Mouse (Mus musculus): Measurements from ENCODE around the gene Abl2. TPM values are rescaled to one million over a fixed set of nuclear protein-coding genes. Genes with fewer than 3 reads are reported as not detected.

Gene Abl2
- polyA plus RNA-seq, 1 experiment from 2014 or later, result 2.7 TPM

- 80% methylated on average over 6 of the region's 6 CpGs for whole genome bisulfite sequencing
Measured at GRCm38 (mm10) chr1:156537701-156538100, 20.9 kb upstream of the Abl2 start.

GRCm38 (mm10) chr1:156538382-156538781 lies 20.2 kb upstream of the Abl2 start:
- 73% methylated on average over 3 of the region's 3 CpGs for WGBS
- ATAC-seq, result no peak
- no peaks in the 10 kb centered on the region for H3K4me1 ChIP-seq (ENCODE audit: control insufficient read depth, insufficient read depth, low read length)

More at GRCm38 (mm10) chr1:156537701-156538100, 20.9 kb upstream of the Abl2 start:
- Histone ChIP-seq H3K9me3 (ENCODE audit: control insufficient read depth, low read length) (no peaks in the 10 kb centered on the region), H3K4me2 (ENCODE audit: low read depth, low read length) (no peak overlapping the region), H3K4me1 (ENCODE audit: control insufficient read depth, insufficient read depth, low read length) (no peaks in the 10 kb centered on the region), H3K4me3 (ENCODE audit: low read length) (no peak overlapping the region), H3K9ac (ENCODE audit: low read depth, low read length) (no peak overlapping the region), H3K27ac (ENCODE audit: low read length) (no peak overlapping the region), H3K27me3 (replicated peaks; ENCODE audit: control insufficient read depth, insufficient read depth, low read length) (no peaks in the 10 kb centered on the region), H3K36me3 (ENCODE audit: control insufficient read depth, insufficient read depth, low read length) (no peaks in the 10 kb centered on the region)
- no peak for ATAC-seq

GRCm38 (mm10) chr1:156539787-156540560 lies 18.6 kb upstream of the Abl2 start:
- WGBS, result 43% methylated on average over 4 of the region's 4 CpGs
- Histone ChIP-seq H3K27me3 (replicated peaks; ENCODE audit: control insufficient read depth, insufficient read depth, low read length) (no peaks in the 10 kb centered on the region), H3K4me1 (ENCODE audit: control insufficient read depth, insufficient read depth, low read length) (peaks cover 5% of the 10 kb centered on the region; the same call in 1 of the 2 replicates), H3K9me3 (ENCODE audit: control insufficient read depth, low read length) (no peaks in the 10 kb centered on the region), H3K36me3 (ENCODE audit: control insufficient read depth, insufficient read depth, low read length) (no peaks in the 10 kb centered on the region), H3K4me2 (ENCODE audit: low read depth, low read length) (no peak overlapping the region), H3K9ac (ENCODE audit: low read depth, low read length) (no peak overlapping the region), H3K4me3 (ENCODE audit: low read length) (no peak overlapping the region), H3K27ac (ENCODE audit: low read length) (no peak overlapping the region)
- no peak for ATAC-seq

More at GRCm38 (mm10) chr1:156538382-156538781, 20.2 kb upstream of the Abl2 start:
- H3K4me2 ChIP-seq (ENCODE audit: low read depth, low read length), result no peak overlapping the region
- no peaks in the 10 kb centered on the region for H3K36me3 ChIP-seq (ENCODE audit: control insufficient read depth, insufficient read depth, low read length)
- H3K9ac ChIP-seq (ENCODE audit: low read depth, low read length), result no peak overlapping the region
- H3K4me3 ChIP-seq (ENCODE audit: low read length), result no peak overlapping the region
- no peak overlapping the region for H3K27ac ChIP-seq (ENCODE audit: low read length)
- H3K27me3 ChIP-seq (replicated peaks; ENCODE audit: control insufficient read depth, insufficient read depth, low read length), result no peaks in the 10 kb centered on the region
- no peaks in the 10 kb centered on the region for H3K9me3 ChIP-seq (ENCODE audit: control insufficient read depth, low read length)

GRCm38 (mm10) chr1:156543999-156544398 lies 14.6 kb upstream of the Abl2 start:
- Histone ChIP-seq H3K27ac (ENCODE audit: low read length) (no peak overlapping the region), H3K4me2 (ENCODE audit: low read depth, low read length) (peak overlapping the region; percentile 35; the same call in 1 of the 2 replicates), H3K4me3 (ENCODE audit: low read length) (no peak overlapping the region), H3K36me3 (ENCODE audit: control insufficient read depth, insufficient read depth, low read length) (no peaks in the 10 kb centered on the region), H3K27me3 (replicated peaks; ENCODE audit: control insufficient read depth, insufficient read depth, low read length) (no peaks in the 10 kb centered on the region), H3K9ac (ENCODE audit: low read depth, low read length) (0 out of 2 replicates have a peak overlapping the region, but pooled peaks have one; percentile 23), H3K9me3 (ENCODE audit: control insufficient read depth, low read length) (no peaks in the 10 kb centered on the region), H3K4me1 (ENCODE audit: control insufficient read depth, insufficient read depth, low read length) (peaks cover 5% of the 10 kb centered on the region; the same call in 1 of the 2 replicates)
- 25% methylated on average over 12 of the region's 12 CpGs for WGBS
- peak; percentile 79 for ATAC-seq

GRCm38 (mm10) chr1:156558950-156559640 lies 509 bp downstream of the Abl2 start:
- ATAC-seq, result peak; percentile 63
- Histone ChIP-seq H3K36me3 (ENCODE audit: control insufficient read depth, insufficient read depth, low read length) (no peaks in the 10 kb centered on the region), H3K4me3 (ENCODE audit: low read length) (peak overlapping the region; percentile 80), H3K4me1 (ENCODE audit: control insufficient read depth, insufficient read depth, low read length) (peaks cover 9% of the 10 kb centered on the region), H3K9me3 (ENCODE audit: control insufficient read depth, low read length) (no peaks in the 10 kb centered on the region), H3K9ac (ENCODE audit: low read depth, low read length) (peak overlapping the region; percentile 97), H3K4me2 (ENCODE audit: low read depth, low read length) (peak overlapping the region; percentile 81), H3K27ac (ENCODE audit: low read length) (peak overlapping the region; percentile 84), H3K27me3 (replicated peaks; ENCODE audit: control insufficient read depth, insufficient read depth, low read length) (no peaks in the 10 kb centered on the region)
- WGBS, result under 1% methylated on average over 48 of the region's 66 CpGs

- peak overlapping the region; percentile 81 for H3K4me2 ChIP-seq (ENCODE audit: low read depth, low read length)
- peak overlapping the region; percentile 80 for H3K4me3 ChIP-seq (ENCODE audit: low read length)
- peak; percentile 15; the same call in 1 of the 2 replicates for ATAC-seq
- H3K27me3 ChIP-seq (replicated peaks; ENCODE audit: control insufficient read depth, insufficient read depth, low read length), result no peaks in the 10 kb centered on the region
- no peaks in the 10 kb centered on the region for H3K36me3 ChIP-seq (ENCODE audit: control insufficient read depth, insufficient read depth, low read length)
- peak overlapping the region; percentile 97 for H3K9ac ChIP-seq (ENCODE audit: low read depth, low read length)
- peaks cover 9% of the 10 kb centered on the region for H3K4me1 ChIP-seq (ENCODE audit: control insufficient read depth, insufficient read depth, low read length)
- H3K9me3 ChIP-seq (ENCODE audit: control insufficient read depth, low read length), result no peaks in the 10 kb centered on the region
- H3K27ac ChIP-seq (ENCODE audit: low read length), result no peak overlapping the region
- WGBS, result 7% methylated on average over 8 of the region's 8 CpGs
Measured at GRCm38 (mm10) chr1:156559641-156560020, 1.0 kb downstream of the Abl2 start.

- 88% methylated on average over 9 of the region's 9 CpGs for WGBS
- no peak for ATAC-seq
- Histone ChIP-seq H3K36me3 (ENCODE audit: control insufficient read depth, insufficient read depth, low read length) (no peaks in the 10 kb centered on the region), H3K4me3 (ENCODE audit: low read length) (no peak overlapping the region), H3K4me2 (ENCODE audit: low read depth, low read length) (no peak overlapping the region), H3K9ac (ENCODE audit: low read depth, low read length) (no peak overlapping the region), H3K9me3 (ENCODE audit: control insufficient read depth, low read length) (no peaks in the 10 kb centered on the region), H3K27me3 (replicated peaks; ENCODE audit: control insufficient read depth, insufficient read depth, low read length) (no peaks in the 10 kb centered on the region), H3K27ac (ENCODE audit: low read length) (no peak overlapping the region), H3K4me1 (ENCODE audit: control insufficient read depth, insufficient read depth, low read length) (peaks cover 9% of the 10 kb centered on the region)
Measured at GRCm38 (mm10) chr1:156560500-156560899, 1.9 kb downstream of the Abl2 start.

- no peaks in the 10 kb centered on the region for H3K27me3 ChIP-seq (replicated peaks; ENCODE audit: control insufficient read depth, insufficient read depth, low read length)
- no peaks in the 10 kb centered on the region for H3K36me3 ChIP-seq (ENCODE audit: control insufficient read depth, insufficient read depth, low read length)
- 79% methylated on average over 2 of the region's 2 CpGs for WGBS
- H3K27ac ChIP-seq (ENCODE audit: low read length), result no peak overlapping the region
- ATAC-seq, result no peak
- H3K9ac ChIP-seq (ENCODE audit: low read depth, low read length), result no peak overlapping the region
- H3K4me1 ChIP-seq (ENCODE audit: control insufficient read depth, insufficient read depth, low read length), result peaks cover 8% of the 10 kb centered on the region
- H3K4me3 ChIP-seq (ENCODE audit: low read length), result no peak overlapping the region
- H3K4me2 ChIP-seq (ENCODE audit: low read depth, low read length), result no peak overlapping the region
- H3K9me3 ChIP-seq (ENCODE audit: control insufficient read depth, low read length), result no peaks in the 10 kb centered on the region
Measured at GRCm38 (mm10) chr1:156565328-156565727, 6.7 kb downstream of the Abl2 start.

GRCm38 (mm10) chr1:156566132-156566531 lies 7.5 kb downstream of the Abl2 start:
- Histone ChIP-seq H3K4me2 (ENCODE audit: low read depth, low read length) (no peak overlapping the region), H3K4me1 (ENCODE audit: control insufficient read depth, insufficient read depth, low read length) (peaks cover 8% of the 10 kb centered on the region), H3K27me3 (replicated peaks; ENCODE audit: control insufficient read depth, insufficient read depth, low read length) (no peaks in the 10 kb centered on the region), H3K27ac (ENCODE audit: low read length) (no peak overlapping the region), H3K9me3 (ENCODE audit: control insufficient read depth, low read length) (no peaks in the 10 kb centered on the region), H3K4me3 (ENCODE audit: low read length) (no peak overlapping the region), H3K9ac (ENCODE audit: low read depth, low read length) (no peak overlapping the region), H3K36me3 (ENCODE audit: control insufficient read depth, insufficient read depth, low read length) (no peaks in the 10 kb centered on the region)
- no peak for ATAC-seq
- WGBS, result 96% methylated on average over 3 of the region's 3 CpGs

Measured in intestine, embryonic 16.5 days (tissue).